Mouse (Mus musculus) 3T3-L1 (cell line): ENCODE results near the gene Stum.

ENCODE experiments used
- DNase-seq: peaks from one replicate; pipeline ENCODE4 v3.0.0-alpha.2; 2015; ENCODE audit warnings: low read depth, low spot score

Gene Stum

DNA sequence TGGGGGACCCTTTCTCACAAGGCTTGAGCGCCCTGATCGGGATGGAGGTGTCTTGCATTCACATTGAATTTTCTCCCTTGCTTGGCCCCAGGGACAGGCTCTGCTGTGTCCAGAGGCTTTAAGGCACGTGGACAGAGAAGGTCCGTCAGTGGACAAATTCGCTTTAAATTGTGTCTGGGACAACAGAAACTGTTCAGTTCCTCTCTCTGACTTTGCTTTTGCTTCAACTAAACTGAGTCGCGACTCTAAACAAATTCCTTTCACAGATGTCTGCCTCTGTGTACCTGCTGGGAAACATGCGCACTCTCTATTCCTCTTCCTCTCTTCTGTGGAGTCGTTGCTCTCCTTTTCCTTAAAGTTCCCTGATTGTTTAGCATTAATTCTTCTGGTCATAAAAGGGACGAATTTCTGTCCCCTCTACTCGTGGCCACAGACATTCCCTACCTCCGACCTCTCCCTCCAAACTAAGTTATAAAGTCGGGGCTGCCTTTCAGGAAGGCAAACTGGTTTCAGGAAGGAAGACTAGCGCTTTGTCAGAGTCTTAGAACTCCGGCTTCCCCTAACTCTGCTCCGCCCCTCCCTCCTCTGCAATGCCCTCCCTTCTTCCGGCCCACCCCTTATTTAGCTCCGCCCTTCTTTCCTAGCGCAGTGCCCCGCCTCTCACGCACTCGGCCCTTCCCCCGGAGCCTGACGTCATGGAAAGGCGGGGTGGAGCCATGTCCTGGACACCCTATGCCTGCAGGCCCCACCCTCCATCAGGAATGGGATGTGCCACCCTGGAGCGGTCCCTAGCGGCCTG, 96.2 kb downstream of the Stum start:
- DNase-seq, result peak; percentile 98

DNA sequence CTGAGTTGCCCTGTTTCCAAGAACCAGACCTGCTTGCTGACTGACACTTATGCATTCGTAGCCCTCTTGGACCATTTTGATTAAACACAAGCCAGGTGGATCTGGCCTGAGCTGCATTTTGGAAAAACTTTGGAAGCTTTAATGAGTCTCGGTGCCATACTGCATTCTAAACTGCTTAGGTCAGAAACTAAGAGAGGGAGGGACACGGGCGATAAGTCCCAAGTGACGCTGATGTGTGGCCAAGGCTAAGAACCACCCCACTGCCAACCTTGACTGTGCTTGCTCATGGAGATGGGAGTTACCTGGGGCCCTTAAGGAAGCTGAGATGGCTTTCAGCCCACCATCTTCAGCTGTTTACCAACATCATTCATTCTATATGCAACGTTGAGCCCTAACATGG, 98.0 kb downstream of the Stum start:
- no peak for DNase-seq

GRCm38 (mm10) chr1:180384486-180384885, 98.8 kb downstream of the Stum start:
- no peak for DNase-seq

DNA sequence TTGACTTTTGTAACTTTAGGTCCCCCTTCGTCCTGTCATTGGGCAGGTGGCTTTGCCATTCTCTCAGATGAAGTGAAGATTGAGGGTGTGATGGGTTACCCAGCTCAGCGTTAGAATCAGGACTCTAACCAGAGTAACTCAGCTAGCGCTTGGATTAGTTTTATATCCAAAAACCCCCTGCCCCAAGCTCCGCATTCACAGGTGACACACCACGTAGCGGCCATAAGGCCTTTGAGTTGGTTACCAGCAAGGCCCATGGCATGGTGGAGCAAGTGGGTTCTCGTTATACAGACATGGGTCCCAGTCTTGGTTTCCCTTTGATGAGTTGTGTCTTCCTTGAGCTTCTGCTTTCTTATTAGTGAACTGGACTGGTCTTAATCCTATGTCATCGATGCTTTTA, 99.4 kb downstream of the Stum start:
- DNase-seq, result no peak
